Mouse (Mus musculus) olfactory bulb, adult 2 months (tissue): ENCODE data around the gene Rcsd1.

ENCODE experiments used
- CTCF ChIP-seq: fragments of 200-500 bp; IDR thresholded peaks from 2 replicates; pipeline ENCODE4 v1.5.1; 2012; ENCODE audit warnings: low read depth, mild to moderate bottlenecking, low read length, moderate library complexity; ENCODE audit not compliant: insufficient read depth
- POLR2A ChIP-seq: fragments of 200-500 bp; IDR thresholded peaks from 2 replicates; pipeline ENCODE4 v1.6.1; 2012; ENCODE audit warnings: mild to moderate bottlenecking, low read depth, low read length, moderate library complexity; ENCODE audit not compliant: insufficient read depth

DNA sequence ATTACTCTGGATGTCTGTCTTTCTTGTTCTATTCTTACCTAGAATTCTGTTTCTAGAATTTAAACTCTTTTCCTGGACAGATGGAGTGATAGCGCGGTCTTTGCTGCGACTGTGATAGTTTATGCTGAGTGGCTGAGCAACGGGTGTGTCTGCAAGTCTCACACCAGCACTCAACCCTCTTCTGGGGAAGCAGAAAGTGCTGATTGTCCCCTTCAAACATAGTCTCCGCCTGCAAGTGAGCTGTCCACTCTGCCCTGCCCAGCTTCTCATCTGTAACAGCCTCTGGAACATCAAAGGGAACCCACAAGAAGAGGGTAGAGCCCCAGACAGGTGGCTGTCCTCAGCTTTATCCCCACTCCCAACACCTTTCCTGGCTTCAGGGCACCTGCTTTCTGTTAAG, 19.7 kb downstream of the Rcsd1 start:
- no peak for TF ChIP-seq POLR2A
- no peak for TF ChIP-seq CTCF
